Mouse (Mus musculus): ENCODE results near the gene Mrpl33.

- TF ChIP-seq CTCF (IDR thresholded peaks at IDR 0.05; ENCODE audit: low read depth) = no peak
- TF ChIP-seq EP300 (IDR thresholded peaks at IDR 0.05; ENCODE audit: low read depth) = no peak
Measured at GRCm38 (mm10) chr5:31706826-31707225, 110.1 kb downstream of the Mrpl33 start.

Data from liver, postnatal 0 days (tissue).